28 mouse cellular contexts compared by ENCODE assay signal in genomic region chr10:97282416-97282815, GRCm38 (mm10).
DNase-seq lines count a peak whose midpoint lies in the region; ATAC-seq and TF ChIP-seq lines count a peak whose summit lies in the region.
"Had no signal": no experiment of that assay in that cellular context is flagged by ENCODE, and none has a peak within 500 bp of the region (broad histone marks: within the 10 kb centered on the region; RNA-seq: fewer than 3 reads in every experiment).

No protein-coding gene starts in this region.

- no peaks in the 10 kb centered on the region for H3K27me3 ChIP-seq in lung, embryonic 16.5 days (ENCODE audit: control insufficient read depth, insufficient read depth, low read depth, low read length)
- H3K27me3 ChIP-seq: embryonic facial prominence, embryonic 13.5 days; forebrain, embryonic 13.5 days; heart, embryonic 13.5 days had no signal

- WGBS in lung, embryonic 16.5 days: 40% methylated on average over 2 of the region's 2 CpGs
- WGBS in lung, adult 2 months: 59% methylated on average over 2 of the region's 2 CpGs
- WGBS in macrophage (ENCODE audit: missing documents): 90% methylated on average over 2 of the region's 2 CpGs

- no peak for TF ChIP-seq POLR2A in lung, adult 2 months (IDR thresholded peaks at IDR 0.05; ENCODE audit: borderline replicate concordance, extremely low read depth, low read depth, low read length)
- no peak for TF ChIP-seq POLR2A in bone marrow macrophage, adult 2 months (IDR thresholded peaks at IDR 0.05; ENCODE audit: borderline replicate concordance, low read depth, low read length)

- no peak for TF ChIP-seq CTCF in left cerebral cortex, adult 2 months (IDR thresholded peaks at IDR 0.05)
- TF ChIP-seq CTCF in lung, adult 2 months (IDR thresholded peaks at IDR 0.05; ENCODE audit: insufficient read depth, low read length): no peak
- TF ChIP-seq CTCF in bone marrow macrophage, adult 2 months (IDR thresholded peaks at IDR 0.05; ENCODE audit: low read depth, low read length): no peak

- no peak for DNase-seq in left cerebral cortex, adult 2 months (ENCODE audit: extremely low spot score in 1 of 2, low spot score in 2 of 2)
- DNase-seq in left cerebral cortex, postnatal 4 days: no peak
- DNase-seq in lung, adult 2 months: no peak
- no peak for DNase-seq in cerebellum, adult 9-10 months
- no peak for DNase-seq in ovary, postnatal 14 days (ENCODE audit: low spot score)
- DNase-seq: adrenal gland, postnatal 10 days; adrenal gland, postnatal 36 days; cerebellum, adult 11 months; cerebellum, adult 2 months; cerebellum, postnatal 10 days; cerebellum, postnatal 36 days; embryo, embryonic 11 days; gastrocnemius, postnatal 10 days; gastrocnemius, postnatal 36 days; heart, adult 2 months; heart, postnatal 14 days; heart, postnatal 4 days had no signal

- H3K36me3 ChIP-seq in lung, embryonic 16.5 days (ENCODE audit: control insufficient read depth, insufficient read depth, low read length): no peaks in the 10 kb centered on the region
- no peaks in the 10 kb centered on the region for H3K36me3 ChIP-seq in macrophage (ENCODE audit: inconsistent target)
- H3K36me3 ChIP-seq: embryonic facial prominence, embryonic 10.5 days; embryonic facial prominence, embryonic 13.5 days; forebrain, embryonic 10.5 days; heart, embryonic 10.5 days; heart, embryonic 13.5 days had no signal

- no peaks in the 10 kb centered on the region for H3K9me3 ChIP-seq in lung, embryonic 16.5 days (ENCODE audit: control insufficient read depth, low read length)
- H3K9me3 ChIP-seq: embryonic facial prominence, embryonic 10.5 days; embryonic facial prominence, embryonic 13.5 days; forebrain, embryonic 10.5 days; forebrain, embryonic 13.5 days; heart, embryonic 10.5 days; heart, embryonic 13.5 days had no signal

- no peak overlapping the region for H3K4me3 ChIP-seq in left cerebral cortex, adult 2 months
- no peak overlapping the region for H3K4me3 ChIP-seq in lung, embryonic 16.5 days (ENCODE audit: low read length)
- H3K4me3 ChIP-seq in lung, adult 2 months (replicated peaks; ENCODE audit: extremely low read depth, low read depth, low read length): no peak overlapping the region
- H3K4me3 ChIP-seq in bone marrow macrophage, adult 2 months (ENCODE audit: insufficient read depth, low read length): no peak overlapping the region
- H3K4me3 ChIP-seq in macrophage (ENCODE audit: inconsistent target): no peak overlapping the region
- H3K4me3 ChIP-seq: embryonic facial prominence, embryonic 10.5 days; embryonic facial prominence, embryonic 13.5 days; forebrain, embryonic 10.5 days; forebrain, embryonic 13.5 days; heart, adult 2 months; heart, embryonic 10.5 days; heart, embryonic 13.5 days had no signal

- H3K4me1 ChIP-seq in lung, embryonic 16.5 days (replicated peaks; ENCODE audit: control insufficient read depth, insufficient read depth, low read length): peaks cover 3% of the 10 kb centered on the region; the same call in 1 of the 2 replicates
- H3K4me1 ChIP-seq in lung, adult 2 months (ENCODE audit: control insufficient read depth, insufficient read depth, low read length): no peaks in the 10 kb centered on the region
- H3K4me1 ChIP-seq in bone marrow macrophage, adult 2 months (ENCODE audit: control insufficient read depth, insufficient read depth, low read length): peaks cover 16% of the 10 kb centered on the region
- H3K4me1 ChIP-seq: embryonic facial prominence, embryonic 10.5 days; forebrain, embryonic 10.5 days; forebrain, embryonic 13.5 days; heart, embryonic 10.5 days; heart, embryonic 13.5 days had no signal

- no peak overlapping the region for H3K4me2 ChIP-seq in lung, embryonic 16.5 days (ENCODE audit: low read depth, low read length)
- H3K4me2 ChIP-seq: embryonic facial prominence, embryonic 13.5 days; forebrain, embryonic 13.5 days; heart, embryonic 13.5 days; hindbrain, embryonic 14.5 days had no signal

- ATAC-seq in lung, embryonic 16.5 days (ENCODE audit: low read depth): peak; percentile 53; the same call in 1 of the 2 replicates
- ATAC-seq: forebrain, embryonic 13.5 days; forebrain, embryonic 16.5 days had no signal

- H3K9ac ChIP-seq in lung, embryonic 16.5 days (ENCODE audit: low read length): no peak overlapping the region
- H3K9ac ChIP-seq: embryonic facial prominence, embryonic 13.5 days; forebrain, embryonic 13.5 days; heart, embryonic 13.5 days; hindbrain, embryonic 14.5 days had no signal

- intact Hi-C loops in left cerebral cortex, adult 2 months (cut with DNase I): loop anchor here (2.0 to 5.0 kb wide), 2 partner anchors 204 to 555 kb away; no protein-coding TSS in a partner anchor
- intact Hi-C loops in left cerebral cortex, postnatal 4 days (cut with DNase I): no loop called here

- H3K79me2 ChIP-seq in macrophage (ENCODE audit: inconsistent target): no peaks in the 10 kb centered on the region

- 0 out of 2 replicates have a peak overlapping the region, but pooled peaks have one; percentile 8 for H3K27ac ChIP-seq in left cerebral cortex, adult 2 months
- H3K27ac ChIP-seq in lung, embryonic 16.5 days (ENCODE audit: low read length): peak overlapping the region; percentile 80
- peak overlapping the region; percentile 81 for H3K27ac ChIP-seq in bone marrow macrophage, adult 2 months (ENCODE audit: insufficient read depth, low read depth, low read length)
- H3K27ac ChIP-seq in macrophage: 0 out of 2 replicates have a peak overlapping the region, but pooled peaks have one; percentile 13
- H3K27ac ChIP-seq: embryonic facial prominence, embryonic 10.5 days; embryonic facial prominence, embryonic 13.5 days; forebrain, embryonic 10.5 days; forebrain, embryonic 13.5 days; heart, adult 2 months; heart, embryonic 10.5 days; heart, embryonic 13.5 days; hindbrain, embryonic 14.5 days had no signal

Comparison
In these comparisons a context has a peak if more than half of its experiments do, and no peak if none do; other contexts are left out.
1. H3K27ac ChIP-seq: peak in every context shown above with its lines; median percentile 81 in bone marrow macrophage, adult 2 months; 80 in lung, embryonic 16.5 days; 13 in macrophage; 8 in left cerebral cortex, adult 2 months.